Mouse (Mus musculus) left cerebral cortex, postnatal 36 days (tissue): ENCODE data around the gene Spcs2. TPM values are rescaled to one million over a fixed set of nuclear protein-coding genes. Genes with fewer than 3 reads are reported as not detected.

Source experiments
- DNase-seq, 2 experiments: peaks; one replicate each; pipeline ENCODE4 v3.0.0; 2021 to 2022; ENCODE audit warnings: low spot score in 2 of 2, mixed read lengths in 1 of 2
- intact Hi-C: fragments of 180-260 bp; cut with DNase I; formaldehyde crosslinking; loops from one replicate; pipeline ENCODE4 v1.15.1; 2025
- total RNA-seq, 2 experiments: library from RNA; stranded (reverse); gene quantifications; 2 replicates each; pipeline ENCODE4 v1.2.3; 2021

The Spcs2 gene
- total RNA-seq, 2 experiments from 2014 or later = 85.6 to 90.2 TPM

DNA sequence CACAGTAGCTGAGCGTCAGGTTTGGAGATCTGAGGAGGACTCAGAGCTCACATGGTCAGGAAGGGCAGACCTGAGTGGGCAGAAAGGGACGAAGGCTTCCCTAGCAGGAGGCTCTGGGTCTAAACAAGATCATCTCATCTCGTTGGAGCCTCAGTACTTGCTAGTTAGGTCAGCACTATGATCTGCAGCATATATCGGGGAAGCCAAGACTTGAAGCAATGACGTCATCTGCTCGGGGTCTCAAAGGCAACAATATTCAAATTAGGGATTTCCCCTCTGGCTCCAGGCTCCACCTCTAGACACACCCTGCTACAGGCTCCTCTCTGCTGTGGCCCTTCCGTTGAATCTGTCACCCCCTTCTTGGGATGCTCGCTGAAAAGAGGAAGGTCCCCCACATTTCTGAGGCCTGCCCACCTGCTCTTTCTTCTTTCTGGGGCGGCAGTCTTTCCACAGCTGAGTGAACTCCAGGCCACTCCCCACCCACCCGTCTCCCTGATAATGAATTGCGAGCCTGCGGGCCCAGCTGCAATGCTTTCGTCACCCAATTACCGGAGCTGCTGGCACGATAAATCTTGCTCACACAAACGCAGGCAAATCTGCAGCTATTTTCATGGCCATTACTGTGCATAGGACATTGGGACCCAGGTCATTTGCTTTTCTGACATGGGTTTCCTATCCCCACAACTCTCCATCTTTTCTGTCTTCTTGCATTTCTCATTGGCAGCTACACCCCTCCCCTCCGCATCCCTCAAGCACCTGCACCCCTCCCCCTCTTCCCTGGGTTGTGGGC is 67.9 kb downstream of the Spcs2 start:
- no peak for DNase-seq
- intact Hi-C loops = loop anchor here (5.0 kb wide), 2 partner anchors 83 to 293 kb away; partner anchors contain the start of gene Slco2b1

DNA sequence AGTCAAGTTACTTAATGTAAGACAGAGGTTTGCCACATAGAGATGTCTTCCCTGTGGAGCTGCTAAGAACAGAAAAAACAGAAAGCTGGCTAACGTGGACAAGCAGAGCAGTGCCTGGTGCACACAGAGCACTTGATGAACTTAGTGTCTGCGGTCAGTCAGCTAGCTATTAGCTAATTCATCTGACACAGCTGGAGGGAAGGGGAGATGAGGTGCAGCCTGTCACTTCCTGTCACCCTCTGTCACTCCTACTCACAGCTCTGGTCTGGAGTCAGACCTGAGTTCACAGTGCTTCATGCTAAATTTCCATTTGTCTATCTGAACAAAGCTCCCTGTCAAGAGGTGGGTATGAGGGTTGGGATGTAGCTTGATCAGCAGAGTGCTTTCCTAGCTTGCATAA is 69.2 kb downstream of the Spcs2 start:
- intact Hi-C loops = no loop called here
- no peak for DNase-seq

DNA sequence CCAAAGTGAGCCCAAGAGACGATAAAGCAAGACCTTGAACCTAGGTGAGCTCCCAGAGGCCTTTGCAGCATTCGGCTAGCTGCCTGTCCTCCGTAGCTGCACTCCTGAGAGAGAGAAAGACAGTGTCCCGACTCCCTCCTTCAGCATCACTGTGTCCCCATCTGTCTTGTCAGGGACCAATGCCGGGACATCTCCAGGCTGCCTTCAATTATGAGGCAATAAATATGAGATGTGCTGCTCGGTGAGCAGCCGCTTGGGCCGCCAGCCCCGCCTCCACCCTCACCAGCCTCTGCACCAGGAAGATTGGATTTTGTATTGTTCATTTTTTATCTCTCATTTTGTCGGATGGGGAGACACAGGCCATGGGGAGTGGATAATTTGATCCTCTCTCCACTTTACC is 72.4 kb downstream of the Spcs2 start:
- no peak for DNase-seq
- intact Hi-C loops = no loop called here

DNA sequence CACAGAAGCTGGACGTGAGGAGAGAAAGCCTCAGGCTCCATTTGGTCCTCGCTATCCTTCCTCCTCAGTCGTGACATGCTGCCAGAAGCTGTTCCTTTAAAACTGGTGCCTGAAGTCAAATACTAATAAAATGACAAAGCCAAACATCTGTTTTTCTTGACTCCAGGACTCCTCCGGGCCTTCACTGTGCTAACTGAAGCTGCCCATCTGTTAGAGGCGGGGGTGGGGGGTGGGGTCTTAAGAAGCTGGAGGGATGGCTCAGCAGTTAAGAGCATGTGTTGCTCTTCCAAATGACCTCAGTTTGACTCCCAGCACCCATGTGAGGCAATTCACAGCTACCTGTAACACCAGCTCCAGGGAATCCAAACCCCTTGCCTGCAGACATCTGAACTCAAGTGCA is 74.7 kb downstream of the Spcs2 start:
- intact Hi-C loops = no loop called here
- DNase-seq = no peak

DNA sequence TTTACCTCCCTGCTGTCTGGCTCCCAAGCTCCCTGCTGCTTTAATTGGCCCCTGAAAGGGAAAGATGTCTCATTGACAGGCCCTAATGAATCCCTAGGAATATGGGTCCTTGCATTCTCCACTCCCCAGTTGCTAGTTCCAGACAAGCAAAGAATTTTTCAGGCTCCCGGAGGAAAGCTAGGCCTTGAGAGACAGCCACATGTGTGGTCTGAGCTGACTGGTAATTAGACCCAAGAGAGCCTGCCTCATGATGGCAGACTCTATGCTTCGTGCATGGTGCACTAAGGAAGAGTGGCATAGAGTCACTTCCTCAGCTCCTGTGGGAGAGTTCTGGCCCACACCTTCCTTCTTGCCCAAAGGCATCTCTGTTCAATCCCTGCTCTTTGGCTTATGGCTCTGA is 75.3 kb downstream of the Spcs2 start:
- no peak for DNase-seq
- intact Hi-C loops = no loop called here

Other genes starting within 250 kb of the Spcs2 start
- gene Tpbgl, start 236.4 kb downstream of the Spcs2 start, total RNA-seq = 1 to 10 TPM; 3.2 to 4.2 TPM
- 10 to 100 TPM; 11.7 to 14.2 TPM for gene Slco2b1, start 152.1 kb downstream of the Spcs2 start, total RNA-seq
- not detected for gene Olfr520, start 133.2 kb downstream of the Spcs2 start, total RNA-seq
- not detected for gene Olfr521, start 100.0 kb downstream of the Spcs2 start, total RNA-seq
- 1 to 10 TPM; 2.4 to 3.6 TPM for gene Neu3, start 35.0 kb downstream of the Spcs2 start, total RNA-seq
- 1 to 10 TPM; 1.1 to 1.6 TPM for gene Xrra1, start 4.3 kb downstream of the Spcs2 start, total RNA-seq
- gene Rnf169, start 117.0 kb upstream of the Spcs2 start, total RNA-seq = 10 to 100 TPM; 49.1 to 49.3 TPM
- under 1 TPM in 1 of 2 experiments, not detected in 1; 0.70 TPM for gene Chrdl2, start 142.7 kb upstream of the Spcs2 start, total RNA-seq